Mouse (Mus musculus): ENCODE data around the gene Bik.

Gene Bik

GRCm38 (mm10) chr15:83512489-83513281, 14.0 kb upstream of the Bik start:
- DNase-seq (ENCODE audit: low read depth) = no peak

- DNase-seq (ENCODE audit: low read depth) = no peak
These were observed 11.6 kb upstream of the Bik start for GRCm38 (mm10) chr15:83515018-83515417.

GRCm38 (mm10) chr15:83518215-83519048, 8.2 kb upstream of the Bik start:
- peak; percentile 88 for DNase-seq (ENCODE audit: low read depth)

- DNase-seq (ENCODE audit: low read depth) = peak; percentile 31
These were observed 5.7 kb upstream of the Bik start for GRCm38 (mm10) chr15:83520861-83521382.

- DNase-seq (ENCODE audit: low read depth) = no peak
These were observed 3.5 kb upstream of the Bik start for GRCm38 (mm10) chr15:83523196-83523595.

GRCm38 (mm10) chr15:83523638-83524332, 2.9 kb upstream of the Bik start:
- no peak for DNase-seq (ENCODE audit: low read depth)

- DNase-seq (ENCODE audit: low read depth) = no peak
These were observed 2.3 kb upstream of the Bik start for GRCm38 (mm10) chr15:83524333-83524729.

- DNase-seq (ENCODE audit: low read depth) = no peak
These were observed 403 bp downstream of the Bik start for GRCm38 (mm10) chr15:83527092-83527437.

GRCm38 (mm10) chr15:83527747-83528146, 1.1 kb downstream of the Bik start:
- DNase-seq (ENCODE audit: low read depth) = no peak

GRCm38 (mm10) chr15:83528892-83529291, 2.2 kb downstream of the Bik start:
- no peak for DNase-seq (ENCODE audit: low read depth)

GRCm38 (mm10) chr15:83529765-83530164, 3.1 kb downstream of the Bik start:
- no peak for DNase-seq (ENCODE audit: low read depth)

GRCm38 (mm10) chr15:83530233-83530632, 3.6 kb downstream of the Bik start:
- DNase-seq (ENCODE audit: low read depth) = no peak

- no peak for DNase-seq (ENCODE audit: low read depth)
These were observed 4.0 kb downstream of the Bik start for GRCm38 (mm10) chr15:83530688-83531087.

- no peak for DNase-seq (ENCODE audit: low read depth)
These were observed 5.4 kb downstream of the Bik start for GRCm38 (mm10) chr15:83531961-83532469.

GRCm38 (mm10) chr15:83532606-83533005, 5.9 kb downstream of the Bik start:
- DNase-seq (ENCODE audit: low read depth) = no peak

- DNase-seq (ENCODE audit: low read depth) = no peak
These were observed 8.6 kb downstream of the Bik start for GRCm38 (mm10) chr15:83534960-83535889.

GRCm38 (mm10) chr15:83535890-83536231, 9.2 kb downstream of the Bik start:
- DNase-seq (ENCODE audit: low read depth) = no peak

- DNase-seq (ENCODE audit: low read depth) = no peak
These were observed 12.2 kb downstream of the Bik start for GRCm38 (mm10) chr15:83538855-83539254.

GRCm38 (mm10) chr15:83539905-83540304, 13.2 kb downstream of the Bik start:
- DNase-seq (ENCODE audit: low read depth) = no peak

GRCm38 (mm10) chr15:83541647-83542287, 15.1 kb downstream of the Bik start:
- peak; percentile 64 for DNase-seq (ENCODE audit: low read depth)

- no peak for DNase-seq (ENCODE audit: low read depth)
These were observed 19.4 kb downstream of the Bik start for GRCm38 (mm10) chr15:83546029-83546428.
